Mouse (Mus musculus): ENCODE measurements around the gene Cyp2u1. TPM values are rescaled to one million over a fixed set of nuclear protein-coding genes. Genes with fewer than 3 reads are reported as not detected.
"Not testable (repeated sequence)": the region's sequence is repeated elsewhere in the genome, so short reads cannot be mapped to it uniquely, and the experiment has no call there.

Cyp2u1 gene
- total RNA-seq (2022): 10 to 100 TPM; 17.3 to 19.3 (median 18.1) TPM

DNA sequence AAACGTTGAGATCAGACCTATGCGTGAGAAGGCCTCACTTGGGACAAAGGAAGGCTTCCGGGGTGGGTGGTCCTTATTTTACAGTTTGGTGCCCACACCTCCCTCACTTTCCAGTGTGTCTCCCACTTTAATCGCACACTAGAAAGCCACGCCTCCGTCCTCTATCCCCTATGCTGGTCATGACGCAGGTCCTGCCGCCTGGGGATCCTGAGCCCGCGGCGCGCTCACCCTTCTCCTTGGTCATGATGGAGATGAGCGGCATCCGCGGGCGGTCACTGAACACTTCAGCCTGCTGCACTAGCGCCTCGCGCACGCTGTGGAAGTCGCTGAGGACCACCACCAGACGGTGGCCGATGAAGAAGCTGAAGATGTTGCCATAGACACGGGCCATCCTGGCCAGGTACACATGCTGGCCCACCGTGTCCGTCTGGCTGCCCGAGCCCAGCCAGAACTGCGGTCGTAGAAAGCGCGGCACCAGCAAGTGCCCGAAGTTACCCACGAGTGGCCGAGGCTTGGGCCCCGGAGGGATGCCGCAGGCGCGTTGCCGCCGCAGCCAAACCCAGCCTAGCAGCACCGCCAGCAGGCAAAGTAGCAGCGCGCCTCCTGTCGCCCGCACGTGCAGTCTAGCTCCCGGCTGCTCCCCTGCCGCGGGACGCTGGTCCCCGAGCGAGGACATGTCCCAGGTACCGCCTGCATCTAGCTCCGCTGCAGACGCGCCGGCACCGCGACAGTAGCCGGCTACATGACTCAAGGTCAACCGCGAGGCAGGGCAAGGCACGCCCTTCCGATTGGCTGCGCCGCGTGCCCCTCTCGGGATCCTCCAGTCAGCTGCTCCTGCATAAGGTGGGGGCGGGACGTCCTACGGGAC is at the start of gene Cyp2u1:
Gene Cyp2u1, minus strand, starts transcription at position 776 of the 868 bp plus-strand sequence.
- DNase-seq (ENCODE audit: low spot score in 2 of 2): peak; percentile 89

DNA sequence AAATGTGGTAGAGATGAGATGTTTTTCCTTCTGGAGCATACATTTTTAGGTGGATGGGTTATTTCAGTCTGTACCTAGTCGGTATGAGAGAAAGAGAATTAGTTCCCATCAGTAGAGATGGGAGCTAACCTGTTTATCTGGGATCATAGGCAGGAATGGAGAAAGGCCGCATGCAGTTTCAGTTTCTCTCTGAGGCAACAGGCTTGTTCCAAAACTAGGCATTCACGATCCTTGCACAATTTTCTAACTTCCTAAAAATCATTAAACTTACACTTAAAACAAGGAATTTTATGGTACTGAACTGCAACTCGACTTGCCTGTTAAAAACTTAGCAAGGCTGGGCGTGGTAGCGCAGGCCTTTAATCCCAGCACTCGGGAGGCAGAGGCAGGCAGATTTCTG is 47.5 kb upstream of the Cyp2u1 start:
- DNase-seq (ENCODE audit: low spot score in 2 of 2): no peak

DNA sequence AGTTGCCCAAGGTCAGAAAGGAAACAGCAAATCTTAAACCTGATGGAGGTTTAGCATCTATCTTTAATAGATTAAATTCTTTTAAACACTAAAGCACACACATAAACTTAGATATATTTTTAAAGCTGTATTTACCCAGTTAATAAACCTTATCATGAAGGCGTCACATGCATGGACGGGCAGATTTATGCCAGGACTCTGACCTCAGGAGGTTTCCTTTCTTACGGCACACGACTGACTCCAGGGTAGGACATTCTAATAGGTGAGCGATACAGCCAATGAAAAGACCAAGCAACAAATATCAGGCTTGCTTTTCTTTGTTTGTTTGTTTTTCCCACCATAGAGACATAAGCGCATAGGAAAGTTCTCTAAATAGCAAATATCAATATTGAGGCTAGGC is 46.0 kb upstream of the Cyp2u1 start:
- DNase-seq (ENCODE audit: low spot score in 2 of 2): no peak

DNA sequence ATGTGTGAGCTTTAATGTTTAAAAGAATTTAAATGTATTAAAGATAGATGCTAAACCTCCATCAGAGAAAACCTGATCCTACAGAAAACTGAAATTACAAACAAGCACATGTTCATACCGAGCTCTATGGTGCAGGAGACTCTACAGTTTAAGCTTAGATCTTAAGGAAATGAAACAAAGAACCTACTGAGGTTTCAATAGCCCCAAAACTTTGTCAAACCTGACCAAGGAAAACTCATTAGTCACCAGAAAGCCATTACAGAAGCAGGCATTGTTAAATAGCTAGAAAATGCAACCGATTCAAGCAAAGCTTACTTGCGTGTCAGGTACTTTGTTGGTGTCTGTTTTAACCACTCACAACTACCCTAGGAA is 45.5 kb upstream of the Cyp2u1 start:
- no peak for DNase-seq (ENCODE audit: low spot score in 2 of 2)

DNA sequence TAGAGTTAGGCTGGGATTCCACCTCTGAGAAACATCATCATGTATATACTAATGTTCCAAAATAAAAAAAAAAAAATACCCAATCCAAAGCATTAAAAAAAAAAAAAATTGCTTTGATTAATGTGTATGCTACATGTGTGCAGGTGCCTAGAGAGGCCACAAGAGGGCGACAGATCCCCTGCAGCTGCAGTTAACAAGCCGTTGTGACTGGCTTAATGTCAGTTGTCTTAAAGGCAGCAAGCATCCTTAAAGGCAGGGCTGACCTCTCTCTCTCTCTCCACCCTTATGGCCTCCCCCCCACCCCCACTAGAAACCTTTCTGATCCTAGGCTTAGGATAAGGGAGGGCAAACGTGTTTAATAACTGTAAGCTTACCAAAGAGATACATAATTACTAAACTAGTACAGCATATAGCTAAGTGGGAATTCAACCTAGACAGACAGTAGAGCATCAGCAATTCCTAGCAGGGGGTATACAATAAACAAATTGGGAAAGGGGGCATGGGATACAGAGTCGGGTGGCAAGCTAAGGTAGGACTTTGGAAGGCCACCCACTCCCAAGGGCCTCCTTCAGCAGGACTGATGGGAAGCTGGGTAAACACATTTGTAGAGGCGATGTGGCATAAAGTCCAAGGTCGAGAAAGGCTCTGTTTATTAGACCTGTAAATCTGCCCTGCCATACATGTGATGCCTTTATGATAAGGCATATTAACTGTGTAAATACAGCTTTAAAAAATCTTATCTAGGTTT is 45.0 kb upstream of the Cyp2u1 start:
- DNase-seq (ENCODE audit: low spot score in 2 of 2): no peak

DNA sequence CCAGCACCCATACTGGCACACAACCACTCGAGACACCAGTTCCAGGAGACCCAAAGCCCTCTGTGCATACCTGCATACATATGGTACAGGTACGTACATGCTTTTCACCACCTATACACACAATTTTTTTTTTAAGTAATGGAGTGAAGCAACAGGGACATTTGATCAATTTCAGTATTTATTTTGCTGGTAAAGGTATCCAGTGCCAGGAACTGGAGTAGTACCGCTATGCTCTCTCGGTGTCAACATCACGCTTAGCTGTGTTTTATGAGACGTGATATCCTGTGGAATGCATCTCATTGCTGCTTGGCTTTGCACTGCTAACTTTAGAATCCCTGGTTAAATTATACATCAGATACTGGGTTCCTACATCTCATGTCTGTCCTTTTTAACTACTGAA is 42.9 kb upstream of the Cyp2u1 start:
- DNase-seq (ENCODE audit: low spot score in 2 of 2): no peak

DNA sequence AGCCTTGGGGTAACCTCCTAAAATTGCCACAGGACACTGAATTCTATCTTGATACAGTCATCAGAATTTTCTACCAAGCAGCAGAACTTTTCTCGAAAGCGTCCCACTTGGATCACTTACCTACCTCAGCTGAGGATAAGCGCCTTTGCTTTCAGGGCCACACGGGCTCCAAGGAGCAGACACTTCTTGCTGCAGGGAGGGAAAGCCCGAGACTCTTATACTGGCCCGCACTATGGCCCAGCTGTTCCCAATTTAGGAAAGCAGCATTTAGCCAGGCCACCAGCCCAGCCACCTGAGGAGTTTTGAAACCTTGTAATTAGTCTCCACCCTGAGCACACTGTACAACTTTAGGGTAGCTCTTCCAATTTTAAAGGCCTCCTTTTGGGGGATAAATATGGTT is 40.3 kb upstream of the Cyp2u1 start:
- DNase-seq (ENCODE audit: low spot score in 2 of 2): no peak

DNA sequence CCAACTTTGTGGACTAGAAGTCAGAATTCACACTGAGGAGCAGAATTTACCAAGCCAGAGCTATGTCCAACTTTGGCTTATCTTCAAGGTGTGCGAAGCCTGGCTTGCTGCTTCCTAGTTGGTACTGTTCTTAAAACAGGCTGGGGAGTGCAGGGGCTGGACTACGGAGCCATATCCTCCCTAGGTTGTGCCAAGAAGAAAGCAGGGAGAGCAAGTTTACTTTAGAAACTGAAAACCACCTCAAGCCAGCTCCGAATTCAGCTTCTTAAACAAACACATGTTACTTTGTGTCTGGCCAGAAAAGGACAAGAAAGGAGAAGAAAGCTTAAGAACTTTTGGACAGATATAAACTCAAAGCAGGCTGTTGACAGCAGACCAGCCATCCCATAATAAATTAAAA is 37.9 kb upstream of the Cyp2u1 start:
- DNase-seq (ENCODE audit: low spot score in 2 of 2): no peak

DNA sequence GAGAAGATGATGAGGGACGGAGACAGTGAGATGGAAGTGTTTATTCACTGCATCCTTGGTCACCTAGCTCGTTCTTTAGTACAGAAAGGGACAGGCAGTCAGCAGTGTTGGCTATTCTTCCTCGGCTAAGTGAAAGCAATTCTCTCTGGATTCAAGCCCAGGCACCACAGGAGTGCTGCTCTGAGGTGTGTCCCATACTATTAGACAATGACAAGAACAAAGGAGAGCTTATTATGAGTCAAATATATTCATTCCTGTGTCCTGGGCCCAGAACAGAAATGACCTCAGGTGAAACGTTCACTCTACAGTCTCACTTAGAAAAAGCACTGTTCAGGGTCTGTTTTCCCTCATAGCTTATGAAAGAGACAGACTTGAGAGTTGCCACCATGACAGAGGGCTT is 36.3 kb upstream of the Cyp2u1 start:
- no peak for DNase-seq (ENCODE audit: low spot score in 2 of 2)

DNA sequence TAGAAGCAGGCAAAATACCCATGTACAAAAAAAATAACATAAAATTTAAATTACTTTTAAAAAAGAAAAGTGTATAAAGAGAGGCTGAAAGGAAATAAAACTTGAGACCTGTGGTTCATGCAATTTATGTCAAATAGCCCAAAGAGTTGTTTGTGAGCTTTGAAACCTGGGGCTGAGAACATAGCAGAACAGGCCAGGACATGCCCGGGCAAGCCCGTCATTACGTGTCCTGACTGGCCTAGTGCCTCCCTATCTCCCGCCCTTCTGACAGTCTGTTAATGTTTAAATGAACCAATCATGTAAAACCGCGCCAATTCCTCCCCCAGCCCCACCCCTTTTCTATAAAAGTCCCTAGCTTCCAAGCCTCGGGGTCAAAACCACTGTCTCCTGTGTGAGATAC is 34.7 kb upstream of the Cyp2u1 start:
- not testable (repeated sequence) for DNase-seq (ENCODE audit: low spot score in 2 of 2)

DNA sequence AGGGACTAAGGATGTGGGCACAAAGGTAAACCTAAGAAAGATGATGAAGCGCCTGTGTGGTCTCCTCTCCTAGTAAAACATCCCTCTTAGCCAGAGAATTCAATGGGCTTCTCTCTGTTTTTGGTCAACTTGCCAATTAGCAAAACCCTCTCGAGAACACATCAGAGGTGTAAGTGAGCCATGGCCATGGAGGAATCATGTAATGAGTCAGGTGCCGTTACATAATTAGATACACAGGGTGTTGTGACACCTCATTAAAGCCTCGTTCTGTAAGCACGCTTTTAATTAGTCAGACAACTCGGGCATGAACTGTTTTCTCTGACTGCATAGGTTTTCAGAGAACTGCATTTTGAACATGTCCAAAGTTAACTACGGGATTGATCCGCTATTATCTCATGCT is 33.6 kb upstream of the Cyp2u1 start:
- DNase-seq (ENCODE audit: low spot score in 2 of 2): no peak

DNA sequence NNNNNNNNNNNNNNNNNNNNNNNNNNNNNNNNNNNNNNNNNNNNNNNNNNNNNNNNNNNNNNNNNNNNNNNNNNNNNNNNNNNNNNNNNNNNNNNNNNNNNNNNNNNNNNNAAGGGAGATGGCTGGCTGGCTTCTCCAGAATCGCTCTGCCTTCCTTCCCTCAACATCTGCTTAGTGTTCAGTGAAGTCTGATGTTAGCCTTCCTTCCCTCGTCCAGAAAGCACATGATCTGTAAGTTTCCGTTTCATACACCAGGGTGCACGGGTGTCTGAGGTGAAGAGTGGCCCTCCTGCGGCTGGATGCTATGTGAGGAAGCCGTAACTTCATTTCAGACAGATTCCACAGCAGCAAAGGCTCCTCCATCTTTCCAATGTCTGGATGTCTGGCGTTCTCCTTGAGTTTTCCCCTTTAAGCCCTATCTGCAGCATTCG is 32.1 kb upstream of the Cyp2u1 start:
- no peak for DNase-seq (ENCODE audit: low spot score in 2 of 2)

DNA sequence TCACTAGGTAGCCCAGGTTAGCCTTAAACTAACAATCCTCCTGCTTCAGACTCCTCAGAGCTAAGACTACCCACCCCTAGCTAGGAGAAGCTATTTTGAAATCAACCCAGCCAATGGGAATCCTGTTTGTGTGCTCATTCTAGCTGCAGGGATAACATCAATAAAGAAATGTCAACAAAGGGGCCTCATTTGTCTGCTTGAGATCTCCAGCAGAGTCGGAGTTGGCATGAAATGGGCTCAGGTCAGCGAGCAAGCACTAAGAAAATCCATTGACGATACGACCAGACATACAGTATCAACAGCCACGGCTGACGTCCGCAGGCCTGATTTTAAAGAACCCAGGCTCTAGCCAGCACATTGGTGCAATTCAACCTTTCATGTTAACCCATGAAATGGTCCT is 24.2 kb upstream of the Cyp2u1 start:
- DNase-seq (ENCODE audit: low spot score in 2 of 2): no peak

DNA sequence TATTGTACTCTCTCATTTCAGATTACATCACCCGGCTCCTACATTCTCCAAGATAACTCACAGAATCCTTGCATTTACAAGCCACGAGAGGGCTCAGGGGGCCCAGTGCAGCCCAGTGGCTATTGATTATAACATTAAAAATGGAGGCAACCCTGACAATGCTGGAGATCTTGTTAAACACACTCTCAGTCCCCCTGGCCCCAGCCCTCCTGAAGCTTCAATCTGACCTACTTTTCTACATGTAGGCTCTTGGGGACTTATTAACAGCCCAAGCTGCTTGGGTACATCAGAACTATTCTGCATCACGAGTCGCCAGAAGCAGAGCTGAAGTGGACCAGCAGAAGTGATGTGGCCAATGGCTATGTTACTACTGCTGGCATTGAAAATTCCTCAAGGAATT is 23.6 kb upstream of the Cyp2u1 start:
- no peak for DNase-seq (ENCODE audit: low spot score in 2 of 2)

DNA sequence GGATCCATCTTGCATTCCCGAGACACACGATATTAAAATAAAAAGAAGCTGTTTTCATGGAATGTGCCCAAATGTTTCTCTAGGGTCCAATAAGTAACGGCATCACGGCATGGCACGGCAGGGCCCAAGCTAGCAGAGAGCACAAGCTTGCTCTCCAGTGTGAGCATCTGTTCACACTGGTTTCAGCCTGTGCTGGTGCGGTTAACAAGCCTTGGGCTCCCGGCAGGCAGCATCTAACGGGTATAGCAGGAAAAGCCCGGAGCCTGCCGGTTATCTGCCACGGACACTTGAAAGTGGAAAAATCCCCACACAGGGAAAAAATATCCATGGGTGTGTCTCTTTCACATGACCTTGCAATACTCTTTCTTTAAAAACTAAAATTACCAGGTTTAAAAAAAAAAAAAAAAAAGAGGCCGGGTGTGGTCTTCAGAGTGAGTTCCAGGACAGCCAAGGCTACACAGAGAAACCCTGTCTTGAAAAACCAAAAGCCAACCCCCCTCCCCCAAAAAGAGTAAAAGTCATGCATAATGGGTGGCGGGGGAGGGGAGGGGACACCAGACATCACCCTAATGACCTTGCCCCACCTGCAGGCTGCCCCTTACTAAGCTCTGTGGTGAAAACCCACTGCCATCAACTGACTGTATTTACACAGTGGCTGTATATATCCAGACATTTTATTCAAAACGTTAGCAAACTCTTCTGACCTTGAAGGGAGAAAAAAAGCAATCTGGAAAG is 19.2 kb upstream of the Cyp2u1 start:
- DNase-seq (ENCODE audit: low spot score in 2 of 2): no peak

DNA sequence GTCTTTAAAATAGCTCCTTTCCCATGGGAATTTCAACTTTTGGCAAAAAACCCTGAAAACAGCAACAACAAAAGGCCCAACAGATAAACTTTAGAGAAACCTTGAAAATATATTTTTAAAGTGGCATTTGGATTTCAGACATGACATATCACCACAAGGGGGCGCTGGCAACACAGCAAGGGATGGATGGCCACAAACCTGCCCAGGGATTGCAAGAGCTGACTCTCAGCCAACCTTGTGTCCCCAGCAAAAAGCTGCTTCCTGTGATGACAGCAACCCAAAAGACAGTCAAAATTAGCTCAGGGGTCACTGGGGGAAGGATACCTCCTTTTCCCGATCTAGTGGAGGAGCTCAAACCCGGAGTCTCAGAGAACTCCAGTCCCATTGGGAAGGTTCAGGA is 17.2 kb upstream of the Cyp2u1 start:
- peak; percentile 50 to 84 for DNase-seq (ENCODE audit: low spot score in 2 of 2)

DNA sequence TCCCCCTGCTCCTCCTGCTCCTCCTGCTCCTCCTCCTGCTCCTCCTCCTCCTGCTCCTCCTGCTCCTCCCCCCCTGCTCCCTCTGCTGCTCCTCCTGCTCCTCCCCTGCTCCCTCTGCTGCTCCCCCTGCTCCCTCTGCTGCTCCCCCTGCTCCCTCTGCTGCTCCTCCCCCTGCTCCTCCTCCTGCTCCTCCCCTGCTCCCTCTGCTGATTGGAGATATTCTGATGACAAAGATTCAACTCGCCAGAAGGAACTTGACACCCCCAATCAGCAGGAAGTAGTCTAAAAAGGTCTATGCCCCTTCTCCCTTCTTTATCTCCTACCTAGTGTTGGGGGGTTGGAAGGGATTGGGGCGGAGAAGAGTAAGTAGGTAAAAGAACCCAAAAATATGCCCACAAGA is 15.2 kb upstream of the Cyp2u1 start:
- DNase-seq (ENCODE audit: low spot score in 2 of 2): no peak

DNA sequence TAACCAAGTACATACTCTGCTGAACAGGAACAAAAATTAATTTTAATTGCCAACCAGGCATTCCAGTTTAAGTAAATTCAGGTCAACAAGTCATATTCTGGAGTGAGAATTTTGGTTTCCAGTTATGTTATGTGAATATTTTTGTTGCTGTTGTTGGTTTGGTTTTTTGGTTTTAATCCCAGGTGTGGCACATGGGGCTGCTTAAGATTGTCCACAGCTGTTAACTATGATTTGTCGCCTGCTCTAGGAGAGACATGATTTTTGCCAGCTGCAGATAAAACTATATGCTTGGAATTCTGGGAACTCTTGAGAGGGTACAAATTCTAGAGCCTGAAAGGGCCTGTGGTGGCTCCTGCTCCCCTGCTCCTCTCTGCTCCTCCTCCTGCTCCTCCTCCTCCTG is 14.1 kb upstream of the Cyp2u1 start:
- DNase-seq (ENCODE audit: low spot score in 2 of 2): no peak

DNA sequence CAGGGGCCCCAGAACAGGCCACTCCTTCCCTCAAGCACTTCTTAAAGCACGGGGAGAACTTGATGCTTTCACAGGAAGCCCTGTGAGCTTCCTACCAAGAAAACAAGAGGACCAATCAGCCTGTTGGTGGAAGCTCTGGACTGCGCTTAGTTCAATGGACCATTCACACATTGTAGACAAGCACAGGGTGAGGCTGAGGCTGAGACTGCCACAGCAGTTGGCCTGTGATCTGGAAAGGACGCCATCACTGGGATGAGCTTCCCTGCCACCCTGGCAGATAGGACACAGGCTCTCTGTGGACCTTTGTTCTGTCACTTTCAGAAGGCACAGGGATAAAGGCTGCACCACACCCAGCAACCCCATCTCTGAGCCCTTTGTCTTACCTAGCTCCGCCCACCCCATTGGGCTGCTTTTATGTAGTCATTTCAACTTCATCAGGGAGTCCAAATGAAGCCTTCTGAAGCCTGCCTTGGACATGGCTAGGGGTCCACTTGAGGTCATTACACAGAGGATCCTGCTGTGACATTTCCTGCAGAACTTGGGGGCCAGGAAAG is 13.0 kb upstream of the Cyp2u1 start:
- no peak for DNase-seq (ENCODE audit: low spot score in 2 of 2)

DNA sequence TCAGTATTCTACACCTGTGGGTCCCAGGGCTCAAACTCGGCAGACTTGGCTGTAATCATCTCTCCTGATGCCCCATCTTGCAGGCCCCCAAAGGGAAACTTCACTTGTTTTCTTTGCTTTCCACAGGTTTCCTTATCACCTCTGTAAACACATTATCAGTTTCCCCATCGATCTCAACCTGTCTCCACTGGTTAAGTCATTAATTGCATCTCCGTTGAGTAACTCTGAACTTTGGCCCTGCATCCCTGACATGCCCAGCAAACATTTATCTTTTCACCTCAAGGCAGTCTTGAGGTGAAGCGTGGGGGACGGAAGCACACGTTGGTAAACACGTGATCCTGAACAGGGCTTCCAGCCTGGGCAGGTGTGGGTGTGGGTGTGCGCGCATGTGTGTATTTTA is 9.3 kb upstream of the Cyp2u1 start:
- DNase-seq (ENCODE audit: low spot score in 2 of 2): no peak

DNA sequence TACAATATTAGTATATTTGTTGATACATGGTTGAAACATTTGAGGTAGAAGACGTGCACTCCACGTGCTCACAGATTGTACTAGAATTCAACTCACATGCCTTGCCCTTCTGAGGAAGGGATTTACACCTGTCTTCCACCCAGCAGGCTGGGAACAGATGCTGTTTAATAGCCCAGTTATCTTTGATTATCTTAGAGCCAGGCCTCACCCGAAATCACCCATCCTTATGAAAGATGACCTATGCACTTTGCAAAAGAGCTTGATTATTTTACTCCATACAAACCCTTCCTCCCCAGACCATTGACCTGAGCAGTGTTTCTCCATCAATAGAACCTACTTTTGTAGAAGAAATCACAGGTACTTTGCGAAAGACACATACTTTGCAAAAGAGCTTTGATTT is 7.5 kb upstream of the Cyp2u1 start:
- no peak for DNase-seq (ENCODE audit: low spot score in 2 of 2)

DNA sequence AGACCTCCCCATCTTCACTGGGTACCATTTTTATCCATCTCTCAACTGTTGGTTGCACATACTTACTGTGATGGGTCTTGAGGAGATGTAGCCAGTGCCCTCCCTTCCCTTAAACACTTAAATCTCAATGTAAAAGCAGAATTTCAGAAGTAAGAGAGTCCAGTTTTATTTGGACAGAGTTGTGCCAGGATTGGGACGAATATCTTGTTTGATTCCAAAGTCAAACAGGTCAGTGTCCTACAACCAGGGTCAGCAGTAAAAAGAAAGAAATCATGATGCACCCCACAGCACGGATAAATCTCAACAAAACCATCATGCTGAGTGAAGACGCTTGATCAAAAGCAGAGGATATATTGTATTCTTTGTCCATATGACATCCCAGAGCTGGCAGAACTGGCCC is 4.8 kb upstream of the Cyp2u1 start:
- no peak for DNase-seq (ENCODE audit: low spot score in 2 of 2)
